Mouse (Mus musculus): Measurements from ENCODE around the gene Hist1h2ab. TPM values are rescaled to one million over a fixed set of nuclear protein-coding genes. Genes with fewer than 3 reads are reported as not detected.
"Not testable (repeated sequence)": the region's sequence is repeated elsewhere in the genome, so short reads cannot be mapped to it uniquely, and the experiment has no call there.

Hist1h2ab gene
- polyA plus RNA-seq, 1 experiment = 17.4 TPM

GRCm38 (mm10) chr13:23765172-23765513 is 14.2 kb downstream of the Hist1h2ab start:
- WGBS = 92% methylated on average over 1 of the region's 1 CpGs
- DNase-seq (ENCODE audit: low read depth, low spot score) = no peak

GRCm38 (mm10) chr13:23766772-23767171 is 15.8 kb downstream of the Hist1h2ab start:
- DNase-seq (ENCODE audit: low read depth, low spot score) = no peak

GRCm38 (mm10) chr13:23768834-23769397 is 18.0 kb downstream of the Hist1h2ab start:
- no peak for DNase-seq (ENCODE audit: low read depth, low spot score)
- 48% methylated on average over 5 of the region's 5 CpGs for WGBS

GRCm38 (mm10) chr13:23769613-23770012 is 18.7 kb downstream of the Hist1h2ab start, which contains the start of gene Trim38:
Trim38 (plus strand) TSS chr13:23769913.
- not testable (repeated sequence) for DNase-seq (ENCODE audit: low read depth, low spot score)
- 93% methylated on average over 2 of the region's 2 CpGs for WGBS

GRCm38 (mm10) chr13:23772561-23773313 is 21.8 kb downstream of the Hist1h2ab start:
- 41% methylated on average over 21 of the region's 21 CpGs for WGBS

GRCm38 (mm10) chr13:23778339-23778738 is 27.4 kb downstream of the Hist1h2ab start:
- 92% methylated on average over 7 of the region's 7 CpGs for WGBS

More at GRCm38 (mm10) chr13:23772561-23773313, 21.8 kb downstream of the Hist1h2ab start:
- DNase-seq (ENCODE audit: low read depth, low spot score) = no peak

GRCm38 (mm10) chr13:23779025-23779424 is 28.1 kb downstream of the Hist1h2ab start:
- WGBS = 55% methylated on average over 4 of the region's 4 CpGs
- no peak for DNase-seq (ENCODE audit: low read depth, low spot score)

More at GRCm38 (mm10) chr13:23778339-23778738, 27.4 kb downstream of the Hist1h2ab start:
- DNase-seq (ENCODE audit: low read depth, low spot score) = no peak

- WGBS = 32% methylated on average over 2 of the region's 2 CpGs
- DNase-seq (ENCODE audit: low read depth, low spot score) = peak; percentile 40
Observed at GRCm38 (mm10) chr13:23792520-23792919, 41.6 kb downstream of the Hist1h2ab start.

- 63% methylated on average over 5 of the region's 5 CpGs for WGBS
- no peak for DNase-seq (ENCODE audit: low read depth, low spot score)
Observed at GRCm38 (mm10) chr13:23799405-23799804, 48.5 kb downstream of the Hist1h2ab start.

Other genes with a start within 250 kb of the Hist1h2ab start
- gene Hist1h4h, start 220.1 kb upstream of the Hist1h2ab start, polyA plus RNA-seq (2012; rRNA removed) = 27.9 and 42.9 TPM in 2 replicates
- gene Hist1h2af, start 217.2 kb upstream of the Hist1h2ab start, polyA plus RNA-seq (2012; rRNA removed) = 64.4 and 250 TPM in 2 replicates
- 30.9 and 39.2 TPM in 2 replicates for gene Hist1h3g, start 215.7 kb upstream of the Hist1h2ab start, polyA plus RNA-seq (2012; rRNA removed)
- 5.2 and 6.8 TPM in 2 replicates for gene Hist1h2bh, start 207.7 kb upstream of the Hist1h2ab start, polyA plus RNA-seq (2012; rRNA removed)
- 5.9 and 7.1 TPM in 2 replicates for gene Hist1h3f, start 207.1 kb upstream of the Hist1h2ab start, polyA plus RNA-seq (2012; rRNA removed)
- 27.0 and 31.0 TPM in 2 replicates for gene Hist1h4f, start 199.5 kb upstream of the Hist1h2ab start, polyA plus RNA-seq (2012; rRNA removed)
- gene Hist1h1d, start 197.9 kb upstream of the Hist1h2ab start, polyA plus RNA-seq (2012; rRNA removed) = 0.40 and 0.43 TPM in 2 replicates
- 29.4 and 30.0 TPM in 2 replicates for gene Hist1h3e, start 188.8 kb upstream of the Hist1h2ab start, polyA plus RNA-seq (2012; rRNA removed)
- gene Hist1h2ae, start 179.9 kb upstream of the Hist1h2ab start, polyA plus RNA-seq (2012; rRNA removed) = 8.9 and 10.5 TPM in 2 replicates
- gene Hist1h2bg, start 179.7 kb upstream of the Hist1h2ab start, polyA plus RNA-seq (2012; rRNA removed) = 29.0 and 42.0 TPM in 2 replicates
- 9.1 and 18.1 TPM in 2 replicates for gene Hist1h2bf, start 176.9 kb upstream of the Hist1h2ab start, polyA plus RNA-seq (2012; rRNA removed)
- gene Hist1h2ad, start 176.7 kb upstream of the Hist1h2ab start, polyA plus RNA-seq (2012; rRNA removed) = 3.6 and 7.5 TPM in 2 replicates
- 9.5 and 13.9 TPM in 2 replicates for gene Hist1h3d, start 175.4 kb upstream of the Hist1h2ab start, polyA plus RNA-seq (2012; rRNA removed)
- 13.6 and 13.7 TPM in 2 replicates for gene Hist1h4d, start 169.5 kb upstream of the Hist1h2ab start, polyA plus RNA-seq (2012; rRNA removed)
- 1.9 and 2.5 TPM in 2 replicates for gene Hist1h2be, start 130.0 kb upstream of the Hist1h2ab start, polyA plus RNA-seq (2012; rRNA removed)
- 2.7 and 3.1 TPM in 2 replicates for gene Hist1h1e, start 128.6 kb upstream of the Hist1h2ab start, polyA plus RNA-seq (2012; rRNA removed)
- gene Hist1h2ac, start 67.2 kb upstream of the Hist1h2ab start, polyA plus RNA-seq (2012; rRNA removed) = 1.2 TPM in 2 replicates
- gene Hist1h2bc, start 66.9 kb upstream of the Hist1h2ab start, polyA plus RNA-seq (2012; rRNA removed) = 279 and 296 TPM in 2 replicates
- not detected in 2 replicates for gene Hist1h1t, start 55.3 kb upstream of the Hist1h2ab start, polyA plus RNA-seq (2012; rRNA removed)
- gene Hist1h4c, start 52.7 kb upstream of the Hist1h2ab start, polyA plus RNA-seq (2012; rRNA removed) = 16.9 and 21.6 TPM in 2 replicates
- 6.3 and 7.7 TPM in 2 replicates for gene Hfe, start 40.3 kb upstream of the Hist1h2ab start, polyA plus RNA-seq (2012; rRNA removed)
- 50.3 and 59.2 TPM in 2 replicates for gene Hist1h1c, start 12.3 kb upstream of the Hist1h2ab start, polyA plus RNA-seq (2012; rRNA removed)
- 19.7 and 24.7 TPM in 2 replicates for gene Hist1h3c, start 5.5 kb upstream of the Hist1h2ab start, polyA plus RNA-seq (2012; rRNA removed)
- gene Hist1h2bb, start 4.4 kb upstream of the Hist1h2ab start, polyA plus RNA-seq (2012; rRNA removed) = 13.5 and 18.0 TPM in 2 replicates
- gene Hist1h3b, start 1.1 kb downstream of the Hist1h2ab start, polyA plus RNA-seq (2012; rRNA removed) = 22.1 and 33.6 TPM in 2 replicates
- 18.1 and 21.3 TPM in 2 replicates for gene Hist1h4b, start 5.9 kb downstream of the Hist1h2ab start, polyA plus RNA-seq (2012; rRNA removed)
- 13.1 and 21.1 TPM in 2 replicates for gene Hist1h4a, start 10.1 kb downstream of the Hist1h2ab start, polyA plus RNA-seq (2012; rRNA removed)
- 16.1 and 17.5 TPM in 2 replicates for gene Hist1h3a, start 11.3 kb downstream of the Hist1h2ab start, polyA plus RNA-seq (2012; rRNA removed)
- gene Hist1h1a, start 12.5 kb downstream of the Hist1h2ab start, polyA plus RNA-seq (2012; rRNA removed) = 1.3 and 1.4 TPM in 2 replicates
- gene Trim38, start 18.8 kb downstream of the Hist1h2ab start, polyA plus RNA-seq (2012; rRNA removed) = 0.71 and 4.1 TPM in 2 replicates
- 0.07 TPM in 1 of 2 replicates, not detected in the other for gene Slc17a2, start 55.9 kb downstream of the Hist1h2ab start, polyA plus RNA-seq (2012; rRNA removed)
- gene Slc17a3, start 88.3 kb downstream of the Hist1h2ab start, polyA plus RNA-seq (2012; rRNA removed) = not detected in 2 replicates
- gene Slc17a1, start 116.6 kb downstream of the Hist1h2ab start, polyA plus RNA-seq (2012; rRNA removed) = not detected in 2 replicates
- 29.5 and 45.4 TPM in 2 replicates for gene Slc17a4, start 163.9 kb downstream of the Hist1h2ab start, polyA plus RNA-seq (2012; rRNA removed)
- gene Hist1h2ba, start 183.0 kb downstream of the Hist1h2ab start, polyA plus RNA-seq (2012; rRNA removed) = not detected in 2 replicates
- gene Hist1h2aa, start 183.3 kb downstream of the Hist1h2ab start, polyA plus RNA-seq (2012; rRNA removed) = not detected in 2 replicates
- 3.7 and 5.5 TPM in 2 replicates for gene Scgn, start 240.1 kb downstream of the Hist1h2ab start, polyA plus RNA-seq (2012; rRNA removed)

All from large intestine, adult 2 months (tissue).